Mouse (Mus musculus): ENCODE data around the gene Gm10799. TPM values are rescaled to one million over a fixed set of nuclear protein-coding genes. Genes with fewer than 3 reads are reported as not detected.
A peak's percentile ranks its signal among the peaks of the same experiment; 100 is the strongest.
"Not testable (repeated sequence)": the region's sequence is repeated elsewhere in the genome, so short reads cannot be mapped to it uniquely, and the experiment has no call there.

The Gm10799 gene
- polyA plus RNA-seq (2011; ENCODE audit: insufficient read depth, insufficient read length, low read depth, missing spikeins): not detected in 2 replicates

DNA sequence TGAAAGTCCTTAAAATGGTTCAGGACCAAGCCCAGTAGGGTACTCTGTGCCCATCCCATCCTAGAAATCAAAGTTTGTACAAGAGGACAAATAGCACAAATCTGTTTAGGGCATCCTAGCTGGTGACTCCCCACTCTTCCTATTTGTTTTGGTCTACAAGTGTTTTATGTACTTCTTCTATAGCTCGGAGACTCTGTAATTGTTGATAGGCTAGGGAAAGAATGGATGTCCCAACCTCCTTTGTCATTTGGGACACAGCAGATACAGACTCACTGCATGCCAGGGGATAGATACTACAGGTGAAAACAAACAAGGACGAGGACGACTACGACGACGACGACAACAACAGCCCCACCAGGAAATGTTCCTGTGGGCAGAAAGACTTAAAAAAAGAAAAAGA lies at the start of gene Gm10799:
TSS of gene Gm10799 (minus strand) at position 101 of the 400 bp plus-strand sequence.
- not testable (repeated sequence) for H3K9ac ChIP-seq (ENCODE audit: low read depth, poor library complexity, severe bottlenecking); H3K27ac ChIP-seq (ENCODE audit: insufficient read depth, low read length); H3K36me3 ChIP-seq (ENCODE audit: control insufficient read depth, insufficient read depth, low read length, poor library complexity, severe bottlenecking); H3K9me3 ChIP-seq (replicated peaks; ENCODE audit: control insufficient read depth, insufficient read depth, low read length, poor library complexity, severe bottlenecking); H3K4me1 ChIP-seq (ENCODE audit: control insufficient read depth, insufficient read depth, low read length); H3K27me3 ChIP-seq (ENCODE audit: control insufficient read depth, insufficient read depth, low read length, poor library complexity, severe bottlenecking); H3K4me3 ChIP-seq (ENCODE audit: low read depth, low read length)

DNA sequence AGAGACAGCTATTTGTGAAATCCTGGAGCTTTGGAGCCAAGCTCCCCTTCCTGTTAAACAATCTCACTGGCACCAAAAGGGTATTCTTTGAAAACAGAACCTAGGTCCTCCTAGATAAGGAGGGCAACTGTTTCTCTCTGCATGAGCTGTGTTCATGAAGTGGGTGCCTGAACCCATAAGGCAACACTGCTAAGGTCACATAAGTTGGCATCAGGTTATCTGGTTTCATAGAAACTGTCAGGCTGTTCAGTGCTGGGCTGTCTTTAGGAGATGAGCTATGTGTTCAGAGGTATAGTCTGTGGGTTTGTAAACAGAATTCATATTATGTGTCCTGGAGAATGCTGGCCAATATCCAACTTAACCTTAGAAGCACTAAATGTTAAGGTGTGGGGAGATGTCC lies 48.8 kb upstream of the Gm10799 start:
- H3K4me3 ChIP-seq (ENCODE audit: low read depth, low read length); H3K36me3 ChIP-seq (ENCODE audit: control insufficient read depth, insufficient read depth, low read length, poor library complexity, severe bottlenecking); H3K9me3 ChIP-seq (replicated peaks; ENCODE audit: control insufficient read depth, insufficient read depth, low read length, poor library complexity, severe bottlenecking); H3K27ac ChIP-seq (ENCODE audit: insufficient read depth, low read length); H3K27me3 ChIP-seq (ENCODE audit: control insufficient read depth, insufficient read depth, low read length, poor library complexity, severe bottlenecking); H3K9ac ChIP-seq (ENCODE audit: low read depth, poor library complexity, severe bottlenecking); H3K4me1 ChIP-seq (ENCODE audit: control insufficient read depth, insufficient read depth, low read length): not testable (repeated sequence)

DNA sequence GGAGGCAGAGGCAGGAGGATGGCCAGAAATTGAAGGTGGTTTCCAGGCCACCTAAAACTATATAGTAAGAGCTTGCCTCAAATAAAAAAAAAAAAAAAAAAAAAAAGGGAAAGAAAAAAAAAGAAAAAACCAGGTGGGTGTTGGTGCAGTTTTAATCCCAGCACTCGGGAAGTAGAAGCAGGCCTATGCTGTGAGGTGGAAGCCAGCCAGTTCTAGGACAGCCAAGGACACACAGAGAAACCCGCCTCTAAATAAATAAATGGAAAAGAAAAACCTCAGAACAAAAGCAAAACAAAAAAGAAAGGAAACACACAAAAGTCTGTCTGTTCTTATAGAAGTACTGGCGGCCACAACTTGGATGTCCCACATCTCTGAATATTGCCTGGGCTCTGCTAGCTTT lies 46.5 kb upstream of the Gm10799 start:
- H3K4me1 ChIP-seq (ENCODE audit: control insufficient read depth, insufficient read depth, low read length): peaks cover 1% of the 10 kb centered on the region
- H3K4me3 ChIP-seq (ENCODE audit: low read depth, low read length): no peak overlapping the region
- no peak overlapping the region for H3K9ac ChIP-seq (ENCODE audit: low read depth, poor library complexity, severe bottlenecking)
- H3K36me3 ChIP-seq (ENCODE audit: control insufficient read depth, insufficient read depth, low read length, poor library complexity, severe bottlenecking): no peaks in the 10 kb centered on the region
- H3K27me3 ChIP-seq (ENCODE audit: control insufficient read depth, insufficient read depth, low read length, poor library complexity, severe bottlenecking): no peaks in the 10 kb centered on the region
- H3K27ac ChIP-seq (ENCODE audit: insufficient read depth, low read length): no peak overlapping the region
- TF ChIP-seq POLR2A (IDR thresholded peaks at IDR 0.05; ENCODE audit: insufficient read depth, low read length) (no peak), CTCF (IDR thresholded peaks at IDR 0.05; ENCODE audit: low read depth, low read length) (no peak), EP300 (IDR thresholded peaks at IDR 0.05; ENCODE audit: insufficient read depth, low read depth, low read length) (no peak)
- no peaks in the 10 kb centered on the region for H3K9me3 ChIP-seq (replicated peaks; ENCODE audit: control insufficient read depth, insufficient read depth, low read length, poor library complexity, severe bottlenecking)

DNA sequence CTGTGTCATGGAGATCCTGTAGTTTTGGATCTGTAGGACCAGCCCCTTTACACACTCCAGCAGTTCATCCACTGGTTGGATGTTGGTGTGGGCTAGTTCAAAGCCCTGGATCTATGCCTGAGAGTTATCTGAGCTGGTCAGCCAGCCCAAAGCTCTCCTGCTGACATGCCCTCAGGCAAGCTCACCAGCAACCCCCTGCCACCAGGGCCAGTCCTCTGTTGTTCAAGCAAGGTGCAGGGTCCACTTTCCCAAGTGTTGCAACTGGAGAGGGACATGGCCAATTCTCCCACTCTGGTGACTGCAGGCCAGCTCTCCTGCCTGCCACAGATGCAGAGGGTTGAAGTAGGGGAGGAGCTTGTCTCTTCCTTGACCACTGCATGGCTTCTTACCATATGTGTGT lies 45.2 kb upstream of the Gm10799 start:
- not testable (repeated sequence) for H3K9me3 ChIP-seq (replicated peaks; ENCODE audit: control insufficient read depth, insufficient read depth, low read length, poor library complexity, severe bottlenecking); H3K36me3 ChIP-seq (ENCODE audit: control insufficient read depth, insufficient read depth, low read length, poor library complexity, severe bottlenecking); H3K4me3 ChIP-seq (ENCODE audit: low read depth, low read length); H3K27me3 ChIP-seq (ENCODE audit: control insufficient read depth, insufficient read depth, low read length, poor library complexity, severe bottlenecking); H3K9ac ChIP-seq (ENCODE audit: low read depth, poor library complexity, severe bottlenecking); H3K27ac ChIP-seq (ENCODE audit: insufficient read depth, low read length); H3K4me1 ChIP-seq (ENCODE audit: control insufficient read depth, insufficient read depth, low read length)

DNA sequence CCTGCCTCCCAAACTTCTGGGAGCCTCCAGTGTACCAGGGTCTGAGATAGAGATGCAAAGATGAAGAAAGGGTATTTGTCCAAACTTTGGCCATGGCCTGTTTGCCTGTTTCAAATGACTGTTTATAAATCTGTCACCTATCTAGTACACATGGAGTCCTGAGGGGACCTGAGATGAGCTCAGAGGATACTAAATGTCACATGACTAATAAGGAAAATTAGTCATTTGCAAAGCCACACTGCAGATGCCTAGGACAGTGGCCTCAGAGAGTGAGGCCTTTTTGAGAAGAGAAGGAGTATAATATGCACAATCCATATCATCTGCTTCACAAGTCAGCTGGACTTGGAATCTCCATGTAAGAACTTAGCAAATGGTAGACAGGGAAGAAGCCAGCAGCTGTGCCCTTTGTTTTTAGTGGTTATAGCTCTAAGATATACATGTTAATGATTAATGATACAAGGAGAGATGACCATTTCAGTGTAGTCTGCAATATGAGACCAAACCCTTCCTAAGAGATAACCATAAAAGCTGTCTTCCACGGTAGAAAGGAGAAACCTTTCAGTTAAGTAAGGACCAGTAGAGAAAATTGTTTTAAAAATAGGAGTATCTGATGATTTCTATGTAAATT lies 42.9 kb upstream of the Gm10799 start:
- H3K36me3 ChIP-seq (ENCODE audit: control insufficient read depth, insufficient read depth, low read length, poor library complexity, severe bottlenecking); H3K9me3 ChIP-seq (replicated peaks; ENCODE audit: control insufficient read depth, insufficient read depth, low read length, poor library complexity, severe bottlenecking); H3K27me3 ChIP-seq (ENCODE audit: control insufficient read depth, insufficient read depth, low read length, poor library complexity, severe bottlenecking); H3K4me3 ChIP-seq (ENCODE audit: low read depth, low read length); H3K9ac ChIP-seq (ENCODE audit: low read depth, poor library complexity, severe bottlenecking); H3K4me1 ChIP-seq (ENCODE audit: control insufficient read depth, insufficient read depth, low read length); H3K27ac ChIP-seq (ENCODE audit: insufficient read depth, low read length): not testable (repeated sequence)

DNA sequence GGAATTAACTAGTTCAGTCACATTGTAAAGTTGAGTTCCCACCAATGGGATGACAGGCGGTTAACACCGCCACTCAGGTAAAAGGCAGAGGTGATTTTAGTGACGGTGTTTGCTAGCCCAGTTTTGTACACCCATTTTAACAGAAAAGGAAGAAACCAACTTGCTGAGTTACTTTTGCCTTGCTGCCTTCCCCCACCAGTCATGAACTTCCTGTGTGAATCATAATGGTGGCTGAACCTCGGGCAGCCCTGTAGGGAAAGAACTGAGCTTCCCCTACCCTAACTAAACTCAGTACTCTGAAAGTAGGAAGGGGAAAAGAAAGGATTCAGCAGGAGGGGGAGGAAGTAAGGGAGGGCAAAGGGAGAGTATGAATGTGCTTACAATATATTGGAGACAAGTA lies 41.7 kb upstream of the Gm10799 start:
- TF ChIP-seq POLR2A (IDR thresholded peaks at IDR 0.05; ENCODE audit: insufficient read depth, low read length): no peak
- TF ChIP-seq CTCF (IDR thresholded peaks at IDR 0.05; ENCODE audit: low read depth, low read length): no peak
- no peak for TF ChIP-seq EP300 (IDR thresholded peaks at IDR 0.05; ENCODE audit: insufficient read depth, low read depth, low read length)
- Histone ChIP-seq H3K9ac (ENCODE audit: low read depth, poor library complexity, severe bottlenecking) (peak overlapping the region; percentile 35; the same call in 1 of the 2 replicates), H3K9me3 (replicated peaks; ENCODE audit: control insufficient read depth, insufficient read depth, low read length, poor library complexity, severe bottlenecking) (no peaks in the 10 kb centered on the region), H3K27me3 (ENCODE audit: control insufficient read depth, insufficient read depth, low read length, poor library complexity, severe bottlenecking) (no peaks in the 10 kb centered on the region), H3K4me1 (ENCODE audit: control insufficient read depth, insufficient read depth, low read length) (peaks cover 5% of the 10 kb centered on the region), H3K4me3 (ENCODE audit: low read depth, low read length) (no peak overlapping the region), H3K36me3 (ENCODE audit: control insufficient read depth, insufficient read depth, low read length, poor library complexity, severe bottlenecking) (no peaks in the 10 kb centered on the region), H3K27ac (ENCODE audit: insufficient read depth, low read length) (peak overlapping the region; percentile 44; the same call in 1 of the 2 replicates)

DNA sequence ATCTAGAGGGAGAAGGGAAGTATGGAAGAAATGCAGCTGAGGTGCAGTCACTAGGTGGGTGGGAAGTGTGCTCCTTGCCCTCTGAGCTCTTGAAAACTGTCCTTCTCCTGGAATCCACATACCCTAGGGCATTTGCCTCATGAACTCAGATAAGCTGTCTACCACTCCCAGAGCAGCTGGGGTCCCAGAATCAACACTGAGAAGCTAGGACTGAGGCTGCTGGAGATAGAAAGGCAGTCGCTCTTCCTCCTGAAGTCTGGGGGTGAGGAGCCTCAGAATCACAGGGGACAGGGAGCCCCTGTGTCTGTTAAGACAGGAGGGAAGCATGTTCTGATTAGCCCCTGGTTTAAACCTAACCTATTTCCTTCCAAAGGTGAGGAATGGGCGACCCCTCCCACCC lies 41.2 kb upstream of the Gm10799 start:
- Histone ChIP-seq H3K4me1 (ENCODE audit: control insufficient read depth, insufficient read depth, low read length) (peaks cover 5% of the 10 kb centered on the region), H3K9me3 (replicated peaks; ENCODE audit: control insufficient read depth, insufficient read depth, low read length, poor library complexity, severe bottlenecking) (no peaks in the 10 kb centered on the region), H3K4me3 (ENCODE audit: low read depth, low read length) (no peak overlapping the region), H3K27ac (ENCODE audit: insufficient read depth, low read length) (no peak overlapping the region), H3K36me3 (ENCODE audit: control insufficient read depth, insufficient read depth, low read length, poor library complexity, severe bottlenecking) (no peaks in the 10 kb centered on the region), H3K27me3 (ENCODE audit: control insufficient read depth, insufficient read depth, low read length, poor library complexity, severe bottlenecking) (no peaks in the 10 kb centered on the region), H3K9ac (ENCODE audit: low read depth, poor library complexity, severe bottlenecking) (0 out of 2 replicates have a peak overlapping the region, but pooled peaks have one; percentile 35)
- TF ChIP-seq EP300 (IDR thresholded peaks at IDR 0.05; ENCODE audit: insufficient read depth, low read depth, low read length): no peak

DNA sequence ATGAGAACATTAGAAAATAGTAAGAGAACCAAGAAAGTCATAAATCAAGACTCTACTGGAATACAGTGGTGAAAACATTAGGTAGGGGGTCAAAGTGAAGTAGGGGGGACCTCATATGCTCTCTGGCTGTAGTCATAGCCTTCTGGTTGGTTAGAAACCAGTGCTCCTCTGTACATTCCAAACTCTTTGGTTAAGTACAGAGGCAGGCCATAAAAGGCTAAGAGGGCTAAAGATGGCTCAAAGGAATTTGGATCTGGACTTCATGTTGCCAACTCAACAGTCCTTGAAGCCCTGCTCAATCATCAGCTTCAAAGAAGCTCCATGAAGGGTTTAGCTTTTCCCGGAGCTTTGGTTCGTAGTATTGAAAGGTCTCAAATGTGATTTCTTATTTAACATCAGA lies 40.7 kb upstream of the Gm10799 start:
- H3K4me1 ChIP-seq (ENCODE audit: control insufficient read depth, insufficient read depth, low read length); H3K27me3 ChIP-seq (ENCODE audit: control insufficient read depth, insufficient read depth, low read length, poor library complexity, severe bottlenecking); H3K4me3 ChIP-seq (ENCODE audit: low read depth, low read length); H3K27ac ChIP-seq (ENCODE audit: insufficient read depth, low read length); H3K9ac ChIP-seq (ENCODE audit: low read depth, poor library complexity, severe bottlenecking); H3K36me3 ChIP-seq (ENCODE audit: control insufficient read depth, insufficient read depth, low read length, poor library complexity, severe bottlenecking); H3K9me3 ChIP-seq (replicated peaks; ENCODE audit: control insufficient read depth, insufficient read depth, low read length, poor library complexity, severe bottlenecking): not testable (repeated sequence)
